Comparison of ENCODE assay signal across 22 mouse cellular contexts in the genomic region with DNA sequence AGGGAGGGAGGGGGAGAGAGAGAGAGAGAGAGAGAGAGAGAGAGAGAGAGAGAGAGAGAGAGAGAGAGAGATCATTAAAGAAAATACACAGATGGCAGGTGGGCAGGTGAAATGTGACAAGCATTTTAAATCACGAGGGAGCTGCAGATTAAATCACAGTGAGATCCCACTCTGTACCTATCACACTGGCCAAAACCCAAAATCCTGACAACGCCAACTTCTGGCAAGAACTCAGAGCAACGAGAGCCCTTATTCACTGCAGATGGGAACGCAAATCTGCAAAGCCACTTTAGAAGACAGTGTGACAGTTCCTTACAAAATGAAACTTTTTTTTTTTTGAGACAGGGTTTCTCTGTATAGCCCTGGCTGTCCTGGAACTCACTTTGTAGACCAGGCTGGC. TPM values are rescaled to one million over a fixed set of nuclear protein-coding genes. Genes with fewer than 3 reads are reported as not detected.
DNase-seq lines count a peak whose midpoint lies in the region; ATAC-seq lines count a peak whose summit lies in the region.
"Had no signal": no experiment of that assay in that cellular context is flagged by ENCODE, and none has a peak within 500 bp of the region (broad histone marks: within the 10 kb centered on the region; RNA-seq: fewer than 3 reads in every experiment).

No protein-coding gene starts in this region.

- 43% methylated on average over 4 of the region's 4 CpGs for WGBS in forebrain, embryonic 14.5 days
- 82% methylated on average over 4 of the region's 4 CpGs for WGBS in forebrain, embryonic 11.5 days
- 78% methylated on average over 4 of the region's 4 CpGs for WGBS in hindbrain, embryonic 13.5 days

- DNase-seq in forebrain, embryonic 14.5 days (ENCODE audit: low spot score) = peak; percentile 81
- no peak for DNase-seq in forebrain, embryonic 11.5 days (ENCODE audit: low spot score)
- peak; percentile 56 to 78 for DNase-seq in left cerebral cortex, postnatal 14 days (ENCODE audit: low spot score in 2 of 2)
- no peak for DNase-seq in left cerebral cortex, adult 11 months (ENCODE audit: low spot score)
- DNase-seq in left cerebral cortex, postnatal 36 days (ENCODE audit: low spot score in 2 of 2) = peak; percentile 47 to 50
- DNase-seq in telencephalon, adult 2 months (ENCODE audit: low read depth, low spot score) = peak; percentile 74
- DNase-seq in adrenal gland, adult 8-10 months = no peak
- DNase-seq: adrenal gland, postnatal 25 days; cerebellum, adult 18-20 months; cerebellum, postnatal 14 days; gastrocnemius, postnatal 10 days; heart, adult 18-20 months; heart, postnatal 14 days; kidney, adult 11 months; lung, postnatal 4 days; midbrain, embryonic 14.5 days; thymus, postnatal 25 days had no signal

- H3K4me3 ChIP-seq in forebrain, embryonic 14.5 days (ENCODE audit: low read depth, low read length) = no peak overlapping the region
- H3K4me3 ChIP-seq in forebrain, embryonic 11.5 days (ENCODE audit: low read depth, low read length) = no peak overlapping the region
- no peak overlapping the region for H3K4me3 ChIP-seq in hindbrain, embryonic 13.5 days
- H3K4me3 ChIP-seq: heart, embryonic 12.5 days; limb, embryonic 15.5 days; lung, embryonic 15.5 days had no signal

- H3K36me3 ChIP-seq in forebrain, embryonic 14.5 days (ENCODE audit: control insufficient read depth, insufficient read depth, low read length) = no peaks in the 10 kb centered on the region
- H3K36me3 ChIP-seq in forebrain, embryonic 11.5 days (ENCODE audit: control insufficient read depth, insufficient read depth, low read length) = no peaks in the 10 kb centered on the region
- H3K36me3 ChIP-seq in hindbrain, embryonic 13.5 days = no peaks in the 10 kb centered on the region
- H3K36me3 ChIP-seq: heart, embryonic 12.5 days; limb, embryonic 15.5 days; lung, embryonic 15.5 days had no signal

- ATAC-seq in forebrain, embryonic 14.5 days = peak; percentile 83; the same call in 1 of the 2 replicates
- no peak for ATAC-seq in forebrain, embryonic 11.5 days (replicated peaks; ENCODE audit: low FRiP score)
- no peak for ATAC-seq in hindbrain, embryonic 13.5 days (ENCODE audit: low FRiP score)

- no peak overlapping the region for H3K27ac ChIP-seq in forebrain, embryonic 14.5 days (ENCODE audit: low read depth, low read length)
- no peak overlapping the region for H3K27ac ChIP-seq in forebrain, embryonic 11.5 days (ENCODE audit: low read depth, low read length)
- no peak overlapping the region for H3K27ac ChIP-seq in hindbrain, embryonic 13.5 days
- H3K27ac ChIP-seq: limb, embryonic 15.5 days; liver, embryonic 14.5 days; lung, embryonic 15.5 days had no signal

- intact Hi-C loops in left cerebral cortex, postnatal 14 days (cut with DNase I) = no loop called here
- intact Hi-C loops in left cerebral cortex, postnatal 36 days (cut with DNase I) = no loop called here

- H3K9me3 ChIP-seq in forebrain, embryonic 14.5 days (replicated peaks; ENCODE audit: control insufficient read depth, low read length) = no peaks in the 10 kb centered on the region
- H3K9me3 ChIP-seq in forebrain, embryonic 11.5 days (ENCODE audit: control insufficient read depth, low read length) = no peaks in the 10 kb centered on the region
- H3K9me3 ChIP-seq in hindbrain, embryonic 13.5 days = no peaks in the 10 kb centered on the region
- H3K9me3 ChIP-seq: heart, embryonic 12.5 days; limb, embryonic 15.5 days; lung, embryonic 15.5 days had no signal

- no peaks in the 10 kb centered on the region for H3K27me3 ChIP-seq in forebrain, embryonic 14.5 days (replicated peaks; ENCODE audit: control insufficient read depth, insufficient read depth, low read length)
- no peaks in the 10 kb centered on the region for H3K27me3 ChIP-seq in forebrain, embryonic 11.5 days (ENCODE audit: control insufficient read depth, insufficient read depth, low read length)
- H3K27me3 ChIP-seq in hindbrain, embryonic 13.5 days = no peaks in the 10 kb centered on the region
- H3K27me3 ChIP-seq: heart, embryonic 12.5 days; limb, embryonic 15.5 days; lung, embryonic 15.5 days had no signal

- no peak overlapping the region for H3K4me2 ChIP-seq in forebrain, embryonic 14.5 days (ENCODE audit: low read length)
- H3K4me2 ChIP-seq in forebrain, embryonic 11.5 days (ENCODE audit: low read depth, low read length, severe bottlenecking) = no peak overlapping the region
- no peak overlapping the region for H3K4me2 ChIP-seq in hindbrain, embryonic 13.5 days
- H3K4me2 ChIP-seq: heart, embryonic 12.5 days; limb, embryonic 15.5 days; lung, embryonic 15.5 days had no signal

- no peaks in the 10 kb centered on the region for H3K4me1 ChIP-seq in forebrain, embryonic 14.5 days (ENCODE audit: control insufficient read depth, insufficient read depth, low read length)
- H3K4me1 ChIP-seq in forebrain, embryonic 11.5 days (replicated peaks; ENCODE audit: control insufficient read depth, insufficient read depth, low read length) = no peaks in the 10 kb centered on the region
- no peaks in the 10 kb centered on the region for H3K4me1 ChIP-seq in hindbrain, embryonic 13.5 days (replicated peaks)
- H3K4me1 ChIP-seq: limb, embryonic 15.5 days had no signal

- no peak overlapping the region for H3K9ac ChIP-seq in forebrain, embryonic 14.5 days (ENCODE audit: low read length)
- no peak overlapping the region for H3K9ac ChIP-seq in forebrain, embryonic 11.5 days (ENCODE audit: low read length)
- H3K9ac ChIP-seq in hindbrain, embryonic 13.5 days = no peak overlapping the region
- H3K9ac ChIP-seq: heart, embryonic 12.5 days; limb, embryonic 15.5 days; liver, embryonic 14.5 days; lung, embryonic 15.5 days had no signal

RNA-seq across cellular contexts. Expression of a gene that starts 35.7 kb away (rescaled TPM):
- polyA plus RNA-seq in forebrain, embryonic 14.5 days (2014; fragmentation: Nextera tagmentation; extraction: Ambion mirVana) = 11.7 and 13.4 TPM in 2 replicates
- polyA plus RNA-seq in forebrain, embryonic 11.5 days (2014; fragmentation: Nextera tagmentation; extraction: Ambion mirVana) = 15.7 and 16.6 TPM in 2 replicates
- total RNA-seq in left cerebral cortex, postnatal 14 days (2021) = 1 to 10 TPM; 5.2 to 6.9 TPM
- total RNA-seq in left cerebral cortex, postnatal 36 days (2021) = 1 to 10 TPM; 4.8 to 7.7 TPM
- total RNA-seq in adrenal gland, adult 8-10 months (2022) = 10 to 100 TPM in 3 of 4 experiments, 1 to 10 TPM in 1; 9.5 to 16.5 (median 13.2) TPM
- polyA plus RNA-seq in hindbrain, embryonic 13.5 days (2015; fragmentation: Nextera tagmentation; extraction: Ambion mirVana) = 10.3 and 11.7 TPM in 2 replicates

Comparison
In these comparisons a context has a peak if more than half of its experiments do, and no peak if none do; other contexts are left out.
1. DNase-seq: peak in forebrain, embryonic 14.5 days (single experiment), left cerebral cortex, postnatal 14 days (2 of 2), left cerebral cortex, postnatal 36 days (2 of 2) and telencephalon, adult 2 months (single experiment); none in forebrain, embryonic 11.5 days (single experiment), left cerebral cortex, adult 11 months (single experiment) and adrenal gland, adult 8-10 months (single experiment).